Mouse (Mus musculus) heart, postnatal 25 days (tissue): Measurements from ENCODE around the gene Fbn1. TPM values are rescaled to one million over a fixed set of nuclear protein-coding genes. Genes with fewer than 3 reads are reported as not detected.

Experiments used
- DNase-seq: peaks from one replicate; pipeline ENCODE4 v3.0.0; 2022; ENCODE audit warnings: low spot score
- intact Hi-C: fragments of 180-260 bp; cut with DNase I; formaldehyde crosslinking; loops from one replicate; pipeline ENCODE4 v1.15.1; 2025
- total RNA-seq, 2 experiments: library from RNA; stranded (reverse); gene quantifications; 2 replicates each; pipeline ENCODE4 v1.2.3; 2021

Fbn1 gene
- total RNA-seq, 2 experiments from 2014 or later: 74.5 to 83.0 TPM

GRCm38 (mm10) chr2:125470553-125471295, 37.1 kb downstream of the Fbn1 start:
- peak; percentile 67 for DNase-seq
- intact Hi-C loops: loop anchor here (2.0 to 5.0 kb wide), 3 partner anchors 14 to 68 kb away; partner anchors contain the start of genes Fbn1 and Gm9913

GRCm38 (mm10) chr2:125464036-125464435, 43.8 kb downstream of the Fbn1 start:
- intact Hi-C loops: no loop called here
- no peak for DNase-seq

DNA sequence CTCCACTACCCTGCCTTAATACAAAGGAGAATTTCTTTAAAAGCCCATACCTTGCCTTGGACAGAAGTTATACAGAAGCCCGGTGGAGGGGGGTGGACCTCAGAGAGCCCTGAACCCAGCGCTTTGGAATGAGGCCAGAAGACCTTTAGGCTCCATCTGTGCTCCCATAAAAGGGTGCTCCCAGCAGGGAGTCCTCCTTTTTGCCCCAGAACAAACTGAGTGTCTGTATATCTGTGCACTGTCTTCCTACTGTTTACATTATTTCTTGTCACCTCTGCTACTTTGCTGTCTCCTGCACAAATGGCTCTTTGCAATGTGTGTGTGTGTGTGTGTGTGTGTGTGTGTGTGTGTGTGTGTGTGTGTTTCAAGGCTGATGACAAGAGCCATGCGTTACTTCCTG, 48.7 kb downstream of the Fbn1 start:
- DNase-seq: no peak

GRCm38 (mm10) chr2:125456059-125456789, 51.6 kb downstream of the Fbn1 start:
- no peak for DNase-seq
- intact Hi-C loops: no loop called here

More for the DNA sequence above, 48.7 kb downstream of the Fbn1 start:
- intact Hi-C loops: no loop called here

DNA sequence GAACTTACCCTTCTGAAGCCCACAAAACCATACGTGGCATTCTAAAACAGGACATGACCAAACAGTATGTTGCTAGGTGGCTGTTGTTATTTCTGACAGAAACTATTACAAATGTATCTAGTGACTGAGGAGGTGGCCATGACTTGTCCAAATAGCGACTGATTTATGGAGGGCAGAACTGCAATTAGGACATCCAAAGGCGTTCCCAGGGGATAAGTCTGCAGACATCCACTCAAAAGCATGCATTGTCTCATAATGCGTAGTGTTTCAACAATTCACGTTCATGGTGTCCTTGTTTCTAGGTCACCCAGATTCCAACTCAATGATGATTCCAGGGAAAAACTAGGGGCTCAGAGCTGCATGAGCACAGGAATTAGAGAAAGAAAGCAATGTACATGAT, 53.0 kb downstream of the Fbn1 start:
- intact Hi-C loops: loop anchor here (5.0 kb wide), 1 partner anchor 42 kb away; no protein-coding TSS in a partner anchor
- DNase-seq: no peak

DNA sequence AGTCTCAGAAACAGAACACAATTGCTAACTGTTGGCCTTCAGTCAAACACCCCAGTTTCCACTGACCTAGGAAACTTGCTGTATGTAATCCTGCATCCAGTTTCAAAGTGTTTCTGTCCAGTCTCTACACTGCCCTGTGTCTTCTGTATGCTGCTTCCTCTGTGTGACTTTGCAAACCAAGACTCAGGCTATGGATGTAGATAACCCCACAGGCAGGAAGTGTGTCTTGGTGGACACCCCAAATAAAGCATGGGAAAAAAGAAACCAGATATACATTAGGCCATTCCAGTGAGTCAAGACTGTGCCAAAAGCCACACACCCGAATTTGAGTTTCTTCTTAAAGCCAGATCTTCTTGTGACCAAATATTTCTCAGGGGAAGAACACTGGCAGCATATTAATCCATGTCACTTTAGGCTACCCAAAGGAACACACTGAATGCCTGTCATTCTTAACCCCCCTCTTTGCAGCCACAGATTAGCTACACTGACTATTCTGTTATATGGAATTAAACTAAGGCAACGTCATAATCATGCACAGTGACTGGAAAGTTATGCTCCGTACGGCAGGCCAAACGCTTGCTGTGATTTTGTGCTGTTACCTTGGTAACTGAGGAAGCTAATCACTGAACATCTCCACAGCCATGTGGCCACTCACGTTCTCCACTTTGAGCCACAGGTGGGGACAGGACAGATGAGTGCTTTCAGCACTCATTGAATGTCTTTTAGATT, 55.3 kb downstream of the Fbn1 start:
- intact Hi-C loops: loop anchor here (5.0 kb wide), 1 partner anchor 40 kb away; no protein-coding TSS in a partner anchor
- DNase-seq: no peak

DNA sequence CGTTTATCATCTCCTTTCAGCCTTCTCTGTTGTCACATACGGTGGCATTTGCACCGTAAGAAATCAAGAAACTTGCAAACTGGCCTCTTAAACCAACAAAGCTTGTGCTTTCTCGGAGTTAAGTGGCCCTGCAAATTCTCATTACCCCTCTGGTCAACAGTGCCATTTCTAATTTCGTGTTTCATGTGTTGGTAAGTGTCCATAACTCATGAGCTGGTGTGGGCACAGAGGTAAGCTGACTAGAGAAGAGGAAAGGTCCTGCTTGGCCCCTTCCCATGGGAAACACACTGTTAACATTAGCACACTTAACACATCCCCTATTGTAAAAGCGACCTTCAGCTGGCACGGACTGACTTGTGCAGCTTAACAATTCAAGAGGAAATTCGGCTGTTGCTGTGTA, 58.4 kb downstream of the Fbn1 start:
- intact Hi-C loops: no loop called here
- DNase-seq: no peak

DNA sequence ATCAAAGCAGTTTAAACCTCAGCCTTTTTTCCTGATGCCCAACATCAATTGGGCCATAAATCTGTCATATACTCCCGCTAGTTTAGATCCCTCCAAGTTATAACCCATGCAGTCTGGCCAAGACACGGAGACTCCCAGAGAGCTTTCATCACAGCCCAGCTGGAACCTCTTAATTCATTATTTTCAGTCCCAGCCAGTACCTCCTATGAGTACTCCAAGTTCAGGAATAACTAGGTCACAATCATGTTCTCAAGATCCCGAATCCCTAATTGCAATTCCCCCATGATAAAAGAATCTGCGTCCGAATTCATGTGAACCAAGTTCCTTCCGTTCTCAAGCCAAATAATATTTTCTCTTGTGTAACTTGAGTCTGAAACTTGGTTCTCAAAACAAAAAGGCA, 58.9 kb downstream of the Fbn1 start:
- DNase-seq: no peak
- intact Hi-C loops: no loop called here

- intact Hi-C loops: no loop called here
- no peak for DNase-seq
Observed at GRCm38 (mm10) chr2:125447274-125447898, 60.4 kb downstream of the Fbn1 start.

DNA sequence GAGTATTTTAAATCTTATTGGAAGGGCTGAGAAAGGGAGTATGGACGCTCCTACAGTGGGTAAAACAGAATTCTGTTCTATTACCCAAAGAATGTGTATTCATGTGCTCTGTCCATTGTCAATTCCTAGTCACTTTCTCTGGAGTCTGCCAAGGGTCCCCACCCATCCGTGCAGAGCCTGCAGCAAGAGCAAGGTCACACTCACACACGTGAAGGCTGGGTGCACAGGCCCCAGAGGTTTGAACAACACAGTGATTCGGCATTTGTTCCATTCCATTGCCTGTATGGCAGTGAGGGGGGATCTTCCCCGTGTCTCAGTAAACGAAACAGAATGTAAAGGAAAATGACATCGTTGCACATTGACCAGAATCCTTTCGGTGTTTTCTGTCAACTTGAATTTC, 69.4 kb downstream of the Fbn1 start:
- no peak for DNase-seq
- intact Hi-C loops: no loop called here

DNA sequence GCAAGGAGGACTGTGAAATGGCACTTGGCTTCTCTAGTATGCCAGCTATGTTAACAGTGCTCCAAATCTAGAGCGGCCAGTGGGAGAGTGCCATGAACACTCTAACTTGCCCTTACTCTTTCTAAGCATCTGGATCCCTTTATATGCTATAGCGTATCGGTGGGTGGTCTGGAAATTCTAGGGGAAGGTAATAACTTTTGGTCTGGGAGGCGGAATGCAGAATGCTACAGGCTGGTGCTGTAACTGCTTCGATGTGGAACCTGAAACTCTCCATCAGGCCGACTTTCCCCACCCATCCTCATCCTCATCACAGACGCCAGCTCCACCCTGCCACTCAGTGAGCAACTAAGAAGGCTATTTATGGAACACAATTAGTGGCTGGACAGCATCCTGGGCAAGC, 71.6 kb downstream of the Fbn1 start:
- intact Hi-C loops: no loop called here
- DNase-seq: no peak

DNA sequence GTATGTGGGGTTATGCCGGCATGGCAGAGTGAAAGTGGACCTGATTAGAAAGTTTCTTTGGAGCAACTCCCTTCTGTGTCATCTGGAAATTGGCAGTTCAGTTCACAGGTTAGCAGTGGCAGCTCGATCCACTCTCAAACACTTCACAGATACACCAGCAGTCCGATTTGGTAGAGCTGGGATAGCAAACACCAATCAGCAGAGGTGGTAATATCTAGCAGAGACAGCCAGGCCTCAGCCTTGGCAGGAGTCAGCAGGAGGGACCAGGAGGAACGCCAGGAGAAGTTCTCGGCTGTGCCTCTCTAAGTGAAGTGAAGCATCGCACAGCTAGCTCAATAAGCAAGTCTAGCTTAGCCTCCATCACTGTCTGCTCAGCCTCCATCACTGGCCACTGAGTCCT, 74.3 kb downstream of the Fbn1 start:
- intact Hi-C loops: no loop called here
- DNase-seq: no peak

GRCm38 (mm10) chr2:125431491-125431890, 76.3 kb downstream of the Fbn1 start:
- intact Hi-C loops: no loop called here
- DNase-seq: no peak

GRCm38 (mm10) chr2:125428811-125429438, 78.9 kb downstream of the Fbn1 start:
- no peak for DNase-seq
- intact Hi-C loops: no loop called here

DNA sequence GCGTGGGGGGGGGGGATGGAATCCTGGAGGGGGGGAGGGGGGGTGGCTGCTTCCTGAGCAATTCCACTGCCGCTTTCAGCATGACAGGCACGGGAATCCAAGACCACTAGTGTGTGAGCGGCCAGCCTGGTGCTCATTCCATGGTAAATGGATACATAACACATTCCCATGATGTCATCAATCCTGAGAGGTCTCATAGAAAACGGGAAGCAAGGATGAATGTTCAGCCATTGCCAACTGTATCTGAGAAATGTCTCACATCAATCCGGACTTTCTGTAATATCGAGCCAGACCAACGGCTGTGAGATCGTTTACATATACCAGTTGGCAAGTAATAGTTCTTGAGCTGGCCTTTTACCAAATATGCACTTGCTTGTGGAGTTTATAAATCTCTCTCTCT, 87.2 kb downstream of the Fbn1 start:
- intact Hi-C loops: no loop called here
- no peak for DNase-seq

GRCm38 (mm10) chr2:125419681-125420080, 88.1 kb downstream of the Fbn1 start:
- no peak for DNase-seq
- intact Hi-C loops: no loop called here

GRCm38 (mm10) chr2:125418546-125418945, 89.2 kb downstream of the Fbn1 start:
- DNase-seq: no peak
- intact Hi-C loops: no loop called here

- DNase-seq: no peak
- intact Hi-C loops: no loop called here
Observed at GRCm38 (mm10) chr2:125416541-125417245, 91.1 kb downstream of the Fbn1 start.

DNA sequence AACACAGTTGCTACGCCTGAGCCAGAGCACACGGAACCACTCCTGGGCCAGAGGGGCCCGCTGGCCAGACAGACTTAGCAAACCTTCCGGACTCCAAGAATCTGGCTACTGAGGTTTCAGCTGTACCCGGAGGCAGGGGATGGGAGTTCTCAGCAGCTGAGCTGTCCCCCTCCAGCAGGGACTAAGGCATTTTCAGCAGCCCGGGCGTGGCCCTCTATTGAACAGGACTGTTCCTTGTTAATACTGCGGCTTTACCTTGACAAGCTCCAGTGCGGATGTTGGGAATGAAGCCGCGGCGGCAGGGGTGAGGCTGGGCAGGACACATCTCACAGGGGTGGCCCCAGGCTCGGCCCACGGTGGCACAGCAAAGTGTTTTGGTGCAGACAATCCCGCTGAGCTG, 95.4 kb downstream of the Fbn1 start:
- DNase-seq: no peak

More for the DNA sequence above, 95.4 kb downstream of the Fbn1 start:
- intact Hi-C loops: loop anchor here (5.0 kb wide), 1 partner anchor 40 kb away; no protein-coding TSS in a partner anchor
